Mouse (Mus musculus) lung, adult 2 months (tissue): ENCODE data around the gene Ddx51. TPM values are rescaled to one million over a fixed set of nuclear protein-coding genes. Genes with fewer than 3 reads are reported as not detected.
A peak's percentile ranks its signal among the peaks of the same experiment; 100 is the strongest.

Experiments used
- DNase-seq: peaks from one replicate; pipeline ENCODE4 v3.0.0; 2022
- H3K4me1 ChIP-seq: fragments of 200-500 bp; 2 replicates; pipeline ENCODE4 v1.6.1; 2011; ENCODE audit warnings: low read length; ENCODE audit not compliant: control insufficient read depth, insufficient read depth
- H3K4me3 ChIP-seq: fragments of 200-500 bp; replicated peaks from 2 replicates; pipeline ENCODE3; 2011; ENCODE audit warnings: low read depth, mild to moderate bottlenecking, control low read depth, low read length; ENCODE audit errors: extremely low read depth
- CTCF ChIP-seq: fragments of 200-500 bp; IDR thresholded peaks from 2 replicates; pipeline ENCODE4 v1.5.1; 2011; ENCODE audit warnings: mild to moderate bottlenecking, low read length, control low read depth; ENCODE audit not compliant: insufficient read depth
- POLR2A ChIP-seq: fragments of 200-500 bp; IDR thresholded peaks from 2 replicates; pipeline ENCODE4 v1.6.1; 2011; ENCODE audit warnings: low read depth, mild to moderate bottlenecking, control low read depth, low read length, borderline replicate concordance; ENCODE audit errors: extremely low read depth
- WGBS: fragments of 180-500 bp; shearing (Covaris S2); methylation state at CpG from one replicate; pipeline ENCODE4 v1.1.7; 2018; 5-methylcytosine and 5-hydroxymethylcytosine counted together
- polyA plus RNA-seq: library from polyadenylated mRNA; depleted of rRNA; stranded (reverse); fragments of >200 nt; gene quantifications from 2 replicates; pipeline ENCODE4 v1.2.3, GENCODE M21; 2012

Gene Ddx51
- polyA plus RNA-seq, 1 experiment, result 19.6 TPM

DNA sequence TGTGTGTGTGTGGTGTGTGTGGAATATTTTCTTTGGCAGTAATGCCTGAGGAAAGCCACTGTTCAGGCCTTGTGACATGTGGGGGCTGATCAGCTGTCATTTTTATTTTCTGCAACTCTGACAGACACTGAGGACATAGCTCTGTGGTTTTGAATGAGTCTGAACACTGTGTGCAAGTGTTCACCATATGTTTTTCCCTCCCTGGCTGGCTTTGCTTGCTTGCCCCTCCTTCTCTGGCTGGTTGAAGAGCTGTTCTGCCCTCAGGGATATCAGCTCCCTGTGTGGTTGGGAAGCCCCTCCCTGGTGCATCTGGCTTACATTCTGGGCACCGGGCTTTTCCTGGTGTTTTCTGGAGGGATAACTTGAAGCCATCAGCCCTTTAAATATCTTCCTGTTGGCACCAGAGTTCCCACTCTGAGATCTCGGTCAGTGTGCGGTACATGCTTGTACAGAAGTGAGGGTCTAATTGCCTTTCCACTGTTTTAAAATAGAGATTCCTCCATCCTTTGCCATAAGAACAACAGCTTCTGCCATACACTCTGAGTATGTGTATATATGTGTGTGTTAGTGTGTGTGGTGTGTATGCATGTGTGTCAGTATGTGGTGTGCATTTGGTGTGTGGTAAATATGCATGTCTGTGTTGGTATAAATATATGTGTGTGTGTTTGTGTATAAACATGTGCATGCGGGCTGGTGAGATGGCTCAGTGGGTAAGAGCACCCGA lies 41.7 kb upstream of the Ddx51 start:
- H3K4me3 ChIP-seq, result no peak overlapping the region
- TF ChIP-seq CTCF, result no peak
- no peak for TF ChIP-seq POLR2A
- no peak for DNase-seq
- no peaks in the 10 kb centered on the region for H3K4me1 ChIP-seq
- WGBS, result 73% methylated on average over 5 of the region's 5 CpGs

DNA sequence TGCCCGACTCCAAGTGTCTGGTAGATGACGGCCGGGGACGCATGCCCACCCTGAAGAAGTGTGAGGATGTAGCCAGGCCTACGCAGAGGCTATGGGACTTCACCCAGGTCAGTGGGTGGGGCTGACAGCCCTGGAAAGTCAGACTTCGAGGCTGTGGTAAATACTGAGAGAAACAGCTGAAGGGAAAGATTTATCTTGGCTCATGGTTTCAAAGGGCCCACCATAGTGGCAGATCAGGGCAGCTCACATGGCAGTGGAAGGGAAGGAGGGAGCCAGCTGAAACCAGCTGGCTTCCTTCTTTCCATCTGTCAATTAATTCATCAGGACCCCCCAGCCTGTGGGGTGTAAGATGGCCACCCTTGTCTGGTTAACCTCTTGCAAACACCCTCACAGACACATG lies 34.0 kb upstream of the Ddx51 start:
- 80% methylated on average over 6 of the region's 6 CpGs for WGBS
- TF ChIP-seq POLR2A, result no peak
- no peak for TF ChIP-seq CTCF
- DNase-seq, result no peak
- Histone ChIP-seq H3K4me3 (no peak overlapping the region), H3K4me1 (no peaks in the 10 kb centered on the region)

DNA sequence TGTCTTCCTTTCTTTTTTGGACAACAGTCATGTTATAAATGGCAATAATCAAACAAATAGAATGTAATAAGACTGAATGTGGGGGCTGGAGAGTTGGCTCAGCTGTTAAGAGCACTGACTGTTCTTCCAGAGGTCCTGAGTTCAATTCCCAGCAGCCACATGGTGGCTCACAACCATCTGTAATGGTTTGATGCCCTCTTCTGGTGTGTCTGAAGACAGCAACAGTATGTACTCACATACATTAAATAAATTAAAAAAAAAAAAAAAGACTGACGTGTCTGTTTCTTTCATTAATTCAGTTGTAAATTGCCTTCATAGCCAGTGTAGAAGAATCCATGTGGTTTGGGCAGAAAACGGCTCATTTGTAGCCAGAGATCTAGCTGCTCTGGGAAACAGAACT lies 28.9 kb upstream of the Ddx51 start:
- WGBS, result 78% methylated on average over 2 of the region's 2 CpGs

DNA sequence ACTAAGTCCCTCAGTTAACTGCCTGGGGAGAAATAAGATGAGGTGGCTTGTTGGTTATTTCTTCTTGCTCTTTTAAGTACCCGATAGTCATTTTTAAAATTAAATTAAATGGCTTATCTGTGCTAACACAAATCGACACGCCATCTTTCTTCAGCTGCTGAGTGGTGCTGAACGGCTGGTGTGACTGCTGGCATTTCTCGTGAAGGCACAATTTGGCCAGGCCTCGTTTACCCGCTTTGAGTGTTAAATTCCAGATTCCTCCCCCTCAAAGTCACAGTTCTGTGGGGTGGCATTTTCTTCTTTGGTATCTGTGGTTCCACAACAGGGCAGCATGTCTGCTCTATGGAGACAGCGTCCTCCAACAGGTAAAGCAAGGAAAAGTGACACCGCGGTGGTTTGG lies 25.9 kb upstream of the Ddx51 start:
- H3K4me1 ChIP-seq, result no peaks in the 10 kb centered on the region
- WGBS, result 61% methylated on average over 10 of the region's 10 CpGs
- TF ChIP-seq POLR2A (no peak), CTCF (no peak)
- no peak overlapping the region for H3K4me3 ChIP-seq
- no peak for DNase-seq

More for the DNA sequence above, 28.9 kb upstream of the Ddx51 start:
- H3K4me1 ChIP-seq, result no peaks in the 10 kb centered on the region
- TF ChIP-seq POLR2A (no peak), CTCF (no peak)
- DNase-seq, result no peak
- H3K4me3 ChIP-seq, result no peak overlapping the region

DNA sequence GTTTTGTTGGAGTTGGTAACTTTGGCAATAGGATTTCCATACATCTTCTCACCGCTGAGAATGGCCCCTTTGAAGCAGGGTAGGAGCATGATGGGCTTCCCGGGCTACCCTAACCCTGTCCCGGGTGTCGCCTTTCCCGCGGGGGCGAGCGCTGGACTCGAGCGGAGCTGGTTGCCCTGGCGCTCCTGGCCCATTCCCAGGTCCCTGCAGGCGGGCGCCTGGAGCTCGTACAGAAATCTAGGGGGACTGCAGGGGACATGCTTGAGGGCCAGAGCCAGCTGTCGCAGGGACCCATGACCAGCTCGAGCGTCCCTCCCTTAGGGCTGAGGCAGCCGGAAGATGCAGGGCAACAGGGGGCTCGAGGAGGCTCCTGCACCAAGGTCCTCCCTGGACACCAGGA lies 25.1 kb upstream of the Ddx51 start:
- Histone ChIP-seq H3K4me1 (no peaks in the 10 kb centered on the region), H3K4me3 (no peak overlapping the region)
- 24% methylated on average over 19 of the region's 19 CpGs for WGBS
- TF ChIP-seq POLR2A, result no peak
- TF ChIP-seq CTCF, result no peak
- DNase-seq, result no peak

DNA sequence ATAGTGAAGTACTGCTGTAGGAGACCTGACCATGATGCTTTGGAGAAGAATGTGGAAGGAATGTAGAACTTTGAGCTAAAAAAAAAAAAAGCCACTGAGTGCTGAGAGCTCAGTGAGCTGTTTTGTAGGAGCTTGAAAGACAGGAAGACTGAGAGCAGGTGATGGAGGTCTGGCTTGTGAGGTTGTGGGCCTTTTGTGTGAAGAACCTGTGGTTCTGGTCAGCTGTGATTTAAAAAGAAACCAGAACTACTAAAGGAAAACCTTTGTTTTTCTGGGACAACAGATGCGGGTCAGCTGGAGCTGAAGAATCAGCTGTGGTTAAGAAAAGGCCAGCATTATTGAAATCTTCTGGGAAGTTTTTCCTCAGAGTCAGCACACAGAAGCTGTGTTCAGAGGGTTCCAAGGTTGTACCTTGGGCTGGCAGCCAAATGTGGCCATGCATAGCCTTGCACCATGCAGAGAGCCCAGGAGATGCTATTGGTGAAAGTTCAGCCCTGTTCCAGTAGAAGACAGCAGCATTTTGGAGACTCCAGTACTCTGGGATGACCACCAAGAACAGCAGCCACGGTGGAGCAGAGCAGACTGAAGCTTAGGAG lies 23.6 kb upstream of the Ddx51 start:
- Histone ChIP-seq H3K4me3 (no peak overlapping the region), H3K4me1 (no peaks in the 10 kb centered on the region)
- 68% methylated on average over 2 of the region's 2 CpGs for WGBS
- no peak for DNase-seq
- TF ChIP-seq POLR2A, result no peak
- TF ChIP-seq CTCF, result no peak

DNA sequence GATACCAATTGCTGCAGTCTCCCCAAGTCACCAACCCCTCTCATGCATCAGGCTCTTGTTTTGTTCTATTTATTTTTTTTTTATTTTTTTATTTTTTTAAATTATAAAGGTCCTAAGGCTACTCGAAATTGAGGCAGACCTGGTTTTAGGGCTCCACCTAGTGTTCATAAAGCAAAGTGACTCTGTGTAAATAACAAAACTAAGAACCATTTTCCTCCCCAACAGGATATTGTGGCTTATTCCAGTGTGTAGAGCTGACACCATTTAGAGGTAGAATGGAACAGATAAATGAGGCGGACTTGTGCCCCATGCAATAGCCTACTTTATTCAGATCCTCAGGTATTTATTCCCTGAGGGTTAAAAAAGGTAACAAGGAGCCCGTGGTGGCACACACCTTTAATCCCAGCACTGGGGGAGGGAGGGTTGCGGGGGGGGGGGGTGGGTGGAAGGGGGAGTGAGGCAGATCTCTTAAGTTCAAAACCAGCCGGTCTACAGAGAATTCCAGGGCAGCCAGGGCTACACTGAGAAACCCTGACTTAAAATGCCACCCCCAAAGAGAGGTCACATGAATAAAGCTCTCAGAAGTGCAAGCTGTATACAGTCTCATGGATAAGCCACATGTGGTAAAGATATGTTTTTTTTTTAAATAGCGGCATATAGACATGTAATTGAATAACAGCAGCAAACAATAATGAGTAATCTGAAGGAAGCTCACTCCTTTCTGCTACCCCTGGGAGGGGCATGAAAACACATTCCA lies 17.1 kb upstream of the Ddx51 start:
- Histone ChIP-seq H3K4me3 (no peak overlapping the region), H3K4me1 (peaks cover 2% of the 10 kb centered on the region)
- TF ChIP-seq POLR2A (no peak), CTCF (peak; percentile 44; the same call in 1 of the 2 replicates)
- WGBS, result 34% methylated on average over 6 of the region's 6 CpGs
- no peak for DNase-seq

DNA sequence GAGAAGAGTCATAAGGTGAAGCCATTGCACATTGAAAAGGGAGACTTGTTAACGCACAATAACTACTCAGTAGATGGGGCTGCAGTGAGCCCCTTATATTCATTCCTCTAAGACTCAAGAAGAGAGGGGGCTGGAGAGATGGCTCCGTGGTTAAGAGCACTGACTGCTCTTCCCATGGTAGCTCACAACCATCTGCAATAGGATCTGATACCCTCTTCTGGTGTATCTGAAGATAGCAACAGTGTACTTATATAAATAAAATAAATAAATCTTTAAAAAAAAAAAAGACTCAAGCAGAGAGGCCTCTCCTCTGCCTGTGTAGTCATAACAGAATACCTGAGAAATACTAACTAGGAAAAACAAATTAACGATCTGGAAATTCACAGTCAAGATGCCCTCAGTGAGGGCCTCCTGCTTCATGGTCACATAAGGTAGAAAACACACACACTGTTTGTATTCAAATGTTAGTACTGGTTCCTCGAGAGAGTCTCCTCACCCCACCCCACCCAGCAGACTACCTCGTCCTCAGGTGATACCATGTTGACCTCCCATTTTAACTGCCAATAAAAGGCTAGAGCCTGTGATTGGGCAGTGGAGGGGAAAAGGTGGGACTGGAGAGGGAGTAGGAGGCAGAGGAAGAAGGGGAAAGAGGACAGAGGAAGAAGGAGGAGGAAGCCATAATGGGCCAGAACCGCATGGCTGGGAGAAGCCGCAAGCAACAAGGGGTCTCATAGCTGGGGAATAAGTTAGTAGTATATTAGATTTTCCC lies 14.8 kb upstream of the Ddx51 start:
- H3K4me1 ChIP-seq, result peaks cover 2% of the 10 kb centered on the region
- WGBS, result 76% methylated on average over 7 of the region's 7 CpGs
- TF ChIP-seq CTCF (no peak), POLR2A (no peak)
- no peak for DNase-seq
- H3K4me3 ChIP-seq, result no peak overlapping the region

DNA sequence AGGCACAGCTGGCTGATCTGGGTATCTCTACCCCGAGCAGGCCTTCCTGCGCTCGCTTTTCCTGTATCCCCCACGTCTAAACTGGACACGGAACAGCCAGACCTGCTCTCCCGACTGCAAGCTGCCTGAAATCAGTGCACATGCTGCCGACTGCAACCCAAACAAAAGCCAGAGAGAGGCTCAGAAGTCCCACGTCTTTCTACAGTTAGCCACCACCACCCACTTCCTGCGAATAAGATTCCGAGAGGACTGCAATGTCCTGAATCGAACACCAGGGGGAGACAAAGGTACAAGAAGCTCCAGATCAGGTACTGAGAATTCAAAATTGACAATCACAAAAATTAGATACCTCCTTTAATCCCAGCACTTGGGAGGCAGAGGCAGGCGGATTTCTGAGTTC lies 13.8 kb upstream of the Ddx51 start:
- TF ChIP-seq CTCF (peak; percentile 39), POLR2A (no peak)
- peak; percentile 54 for DNase-seq
- Histone ChIP-seq H3K4me3 (no peak overlapping the region), H3K4me1 (peaks cover 2% of the 10 kb centered on the region)
- WGBS, result 15% methylated on average over 12 of the region's 12 CpGs
